Mouse (Mus musculus) kidney, postnatal 0 days (tissue): ENCODE results near the gene Cobl. TPM values are rescaled to one million over a fixed set of nuclear protein-coding genes. Genes with fewer than 3 reads are reported as not detected.

Source experiments
- ATAC-seq: fragments of 200-750 bp; cut with Nextera tagmentation; replicated peaks from 2 replicates; pipeline ENCODE4 v1.8.0; 2017; ENCODE audit warnings: low read depth, moderate number of reproducible peaks, moderate TSS enrichment, moderate library complexity; ENCODE audit not compliant: low FRiP score
- DNase-seq: peaks from one replicate; pipeline ENCODE4 v3.0.0-alpha.2; 2016; ENCODE audit warnings: low spot score
- H3K27ac ChIP-seq: fragments of 300-500 bp; sonication (generic); 2 replicates; pipeline ENCODE4 v1.5.1; 2014; ENCODE audit warnings: mild to moderate bottlenecking
- H3K27me3 ChIP-seq: fragments of 300-500 bp; sonication (generic); 2 replicates; pipeline ENCODE4 v1.6.1; 2014; ENCODE audit warnings: low read length, mixed read lengths; ENCODE audit not compliant: insufficient read depth
- H3K36me3 ChIP-seq: fragments of 300-500 bp; sonication (generic); 2 replicates; pipeline ENCODE4 v1.6.1; 2014; ENCODE audit warnings: low read length, mixed read lengths; ENCODE audit not compliant: insufficient read depth
- H3K4me1 ChIP-seq: fragments of 300-500 bp; sonication (generic); replicated peaks from 2 replicates; pipeline ENCODE4 v1.6.1; 2014; ENCODE audit warnings: antibody characterized with exemption, low read length, mixed read lengths; ENCODE audit not compliant: insufficient read depth
- H3K4me2 ChIP-seq: fragments of 300-500 bp; sonication (generic); 2 replicates; pipeline ENCODE4 v1.6.1; 2014; ENCODE audit warnings: mild to moderate bottlenecking, low read length, moderate library complexity, mixed read lengths
- H3K4me3 ChIP-seq: fragments of 300-500 bp; sonication (generic); replicated peaks from 2 replicates; pipeline ENCODE4 v1.5.1; 2014; ENCODE audit warnings: low read depth, low read length
- H3K9ac ChIP-seq: fragments of 300-500 bp; sonication (generic); 2 replicates; pipeline ENCODE4 v1.6.1; 2014; ENCODE audit warnings: low read depth, low read length
- H3K9me3 ChIP-seq: fragments of 300-500 bp; sonication (generic); replicated peaks from 2 replicates; pipeline ENCODE4 v1.6.1; 2016; ENCODE audit warnings: low read length, inconsistent platforms, mixed read lengths
- CTCF ChIP-seq: IDR thresholded peaks from 2 replicates; pipeline ENCODE4 v1.5.1; 2016; ENCODE audit warnings: antibody characterized with exemption, low read depth, mild to moderate bottlenecking, moderate library complexity
- WGBS: fragments of 180-500 bp; shearing (Covaris S2); extraction: QIAGEN DNeasy Blood & Tissue Kit; methylation state at CpG from one replicate; pipeline ENCODE4 v1.1.7; 2014; 5-methylcytosine and 5-hydroxymethylcytosine counted together
- polyA plus RNA-seq: library from polyadenylated mRNA; unstranded; fragments of >200 nt; fragmentation: Nextera tagmentation; extraction: Ambion mirVana; gene quantifications from 2 replicates; pipeline ENCODE4 v1.2.1, GENCODE M21; 2015

Gene Cobl
- polyA plus RNA-seq, 1 experiment from 2014 or later: 8.1 TPM

- DNase-seq (no peak), ATAC-seq (no peak; the same call in 1 of the 2 replicates)
- 68% methylated on average over 2 of the region's 2 CpGs for WGBS
- no peaks in the 10 kb centered on the region for H3K9me3 ChIP-seq
- no peaks in the 10 kb centered on the region for H3K36me3 ChIP-seq
- TF ChIP-seq CTCF: no peak
- no peak overlapping the region for H3K27ac ChIP-seq
- no peaks in the 10 kb centered on the region for H3K27me3 ChIP-seq
- H3K9ac ChIP-seq: no peak overlapping the region
- no peaks in the 10 kb centered on the region for H3K4me1 ChIP-seq
- H3K4me3 ChIP-seq: no peak overlapping the region
- no peak overlapping the region for H3K4me2 ChIP-seq
Observed at GRCm38 (mm10) chr11:12424205-12424604, 40.6 kb downstream of the Cobl start.

DNA sequence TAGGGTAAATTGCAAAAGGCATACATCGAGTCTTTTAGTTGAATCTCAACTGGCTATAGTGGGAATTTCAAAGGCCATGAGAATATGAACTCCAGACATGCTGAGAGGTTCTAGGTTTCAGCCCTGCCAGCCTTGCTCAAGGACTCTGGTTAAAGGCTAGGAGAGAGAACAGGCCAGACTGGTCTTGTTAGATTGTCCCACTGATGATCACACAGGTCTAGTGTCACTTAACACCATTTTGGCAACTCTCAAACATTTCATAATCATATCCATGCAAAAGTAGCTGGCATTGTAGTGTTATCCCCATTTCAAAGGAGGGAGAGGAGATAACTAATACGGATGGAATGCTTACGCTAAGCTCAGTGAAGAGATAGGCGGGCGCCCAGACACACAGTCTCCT lies 43.6 kb downstream of the Cobl start:
- Histone ChIP-seq H3K9ac (no peak overlapping the region), H3K36me3 (no peaks in the 10 kb centered on the region), H3K27ac (no peak overlapping the region), H3K4me2 (no peak overlapping the region), H3K27me3 (no peaks in the 10 kb centered on the region), H3K4me1 (no peaks in the 10 kb centered on the region), H3K4me3 (no peak overlapping the region), H3K9me3 (no peaks in the 10 kb centered on the region)
- ATAC-seq (no peak), DNase-seq (no peak)
- 91% methylated on average over 5 of the region's 5 CpGs for WGBS
- no peak for TF ChIP-seq CTCF

GRCm38 (mm10) chr11:12420146-12420545 lies 44.6 kb downstream of the Cobl start:
- DNase-seq: no peak

GRCm38 (mm10) chr11:12416899-12417298 lies 47.9 kb downstream of the Cobl start:
- Histone ChIP-seq H3K36me3 (no peaks in the 10 kb centered on the region), H3K27ac (no peak overlapping the region), H3K4me2 (no peak overlapping the region), H3K4me3 (no peak overlapping the region), H3K9ac (no peak overlapping the region), H3K4me1 (no peaks in the 10 kb centered on the region), H3K27me3 (no peaks in the 10 kb centered on the region), H3K9me3 (no peaks in the 10 kb centered on the region)
- DNase-seq (no peak), ATAC-seq (no peak)
- no peak for TF ChIP-seq CTCF
- WGBS: 88% methylated on average over 7 of the region's 7 CpGs

More at GRCm38 (mm10) chr11:12420146-12420545, 44.6 kb downstream of the Cobl start:
- no peak for TF ChIP-seq CTCF
- Histone ChIP-seq H3K27me3 (no peaks in the 10 kb centered on the region), H3K36me3 (no peaks in the 10 kb centered on the region), H3K27ac (no peak overlapping the region), H3K9me3 (no peaks in the 10 kb centered on the region), H3K9ac (no peak overlapping the region), H3K4me1 (no peaks in the 10 kb centered on the region), H3K4me2 (no peak overlapping the region), H3K4me3 (no peak overlapping the region)
- 85% methylated on average over 3 of the region's 3 CpGs for WGBS
- ATAC-seq: no peak

GRCm38 (mm10) chr11:12415329-12415728 lies 49.4 kb downstream of the Cobl start:
- no peaks in the 10 kb centered on the region for H3K9me3 ChIP-seq
- H3K9ac ChIP-seq: no peak overlapping the region
- no peak overlapping the region for H3K4me3 ChIP-seq
- H3K4me1 ChIP-seq: no peaks in the 10 kb centered on the region
- no peak for ATAC-seq
- no peak for DNase-seq
- H3K27ac ChIP-seq: no peak overlapping the region
- no peaks in the 10 kb centered on the region for H3K36me3 ChIP-seq
- no peak overlapping the region for H3K4me2 ChIP-seq
- no peak for TF ChIP-seq CTCF
- no peaks in the 10 kb centered on the region for H3K27me3 ChIP-seq
- 81% methylated on average over 3 of the region's 3 CpGs for WGBS

- Histone ChIP-seq H3K4me2 (no peak overlapping the region), H3K4me1 (no peaks in the 10 kb centered on the region), H3K9ac (no peak overlapping the region), H3K4me3 (no peak overlapping the region), H3K27ac (no peak overlapping the region), H3K36me3 (no peaks in the 10 kb centered on the region), H3K27me3 (no peaks in the 10 kb centered on the region), H3K9me3 (no peaks in the 10 kb centered on the region)
- TF ChIP-seq CTCF: no peak
- 78% methylated on average over 1 of the region's 1 CpGs for WGBS
- ATAC-seq: no peak
- DNase-seq: no peak
Observed at GRCm38 (mm10) chr11:12411950-12412349, 52.8 kb downstream of the Cobl start.

DNA sequence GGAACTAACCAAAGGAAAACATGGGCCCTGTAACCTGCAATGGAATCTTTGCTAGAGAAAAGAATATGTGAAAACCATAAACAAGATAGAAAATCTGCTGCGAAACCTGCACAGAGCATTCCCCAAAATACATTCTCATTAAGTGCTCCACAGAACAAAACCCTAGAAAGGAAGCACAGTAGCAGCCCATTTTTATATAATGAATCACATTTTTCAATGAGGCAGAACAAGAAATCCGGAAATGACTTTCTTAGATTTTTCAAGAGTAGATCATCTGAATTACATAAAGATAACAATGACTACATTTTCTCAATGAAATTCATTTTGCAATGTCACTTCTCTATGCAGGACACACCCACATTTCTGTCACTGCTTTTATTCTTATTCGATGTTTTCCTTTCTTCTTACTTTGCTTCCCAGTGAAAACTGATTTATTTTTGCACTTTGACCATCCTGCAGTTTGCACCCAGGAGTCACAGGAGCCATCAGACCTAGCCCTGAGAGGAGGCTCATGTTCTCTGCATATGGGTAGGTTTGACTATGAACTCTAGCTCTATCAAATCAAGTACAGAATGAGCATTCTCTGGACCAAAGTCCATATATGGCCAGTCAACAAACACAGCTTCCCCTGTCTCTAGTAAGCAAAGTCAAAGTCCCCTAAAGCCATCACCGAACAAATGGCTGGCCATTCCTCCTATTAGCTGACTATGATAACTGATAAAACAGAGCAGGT lies 53.5 kb downstream of the Cobl start:
- H3K27ac ChIP-seq: no peak overlapping the region
- H3K36me3 ChIP-seq: no peaks in the 10 kb centered on the region
- no peak overlapping the region for H3K4me2 ChIP-seq
- no peak overlapping the region for H3K4me3 ChIP-seq
- no peak; the same call in 1 of the 2 replicates for ATAC-seq
- no peaks in the 10 kb centered on the region for H3K9me3 ChIP-seq
- no peak for DNase-seq
- H3K4me1 ChIP-seq: no peaks in the 10 kb centered on the region
- TF ChIP-seq CTCF: no peak
- no peaks in the 10 kb centered on the region for H3K27me3 ChIP-seq
- WGBS: 83% methylated on average over 4 of the region's 4 CpGs
- H3K9ac ChIP-seq: no peak overlapping the region
